Mouse (Mus musculus) 416B (cell line): ENCODE measurements around the gene Gtsf1l.
A peak's percentile ranks its signal among the peaks of the same experiment; 100 is the strongest.

Source experiments
- DNase-seq: peaks from one replicate; pipeline ENCODE4 v3.0.0; 2011; ENCODE audit warnings: low read depth

The Gtsf1l gene

DNA sequence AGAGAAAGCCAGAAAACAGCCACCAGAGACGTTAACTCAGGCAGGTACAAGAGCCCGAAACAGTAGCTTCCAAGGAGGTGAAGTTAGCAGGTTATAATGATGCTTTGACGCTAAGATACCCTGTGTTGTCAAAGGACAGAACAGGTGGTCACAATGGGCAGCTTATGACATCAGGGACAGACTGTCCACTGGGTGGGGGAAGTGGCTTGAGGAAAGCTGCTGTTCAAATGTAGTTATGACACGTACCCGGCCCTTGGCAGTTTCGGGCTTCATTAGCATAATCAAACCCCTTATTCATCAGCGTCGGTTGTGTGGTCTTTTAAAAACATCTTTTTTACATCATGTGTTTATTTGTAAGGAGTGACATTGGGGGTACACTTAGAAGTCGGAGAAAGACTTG is at the start of gene Gtsf1l:
TSS of gene Gtsf1l (minus strand) at position 128 of the 400 bp plus-strand sequence.
- no peak for DNase-seq

DNA sequence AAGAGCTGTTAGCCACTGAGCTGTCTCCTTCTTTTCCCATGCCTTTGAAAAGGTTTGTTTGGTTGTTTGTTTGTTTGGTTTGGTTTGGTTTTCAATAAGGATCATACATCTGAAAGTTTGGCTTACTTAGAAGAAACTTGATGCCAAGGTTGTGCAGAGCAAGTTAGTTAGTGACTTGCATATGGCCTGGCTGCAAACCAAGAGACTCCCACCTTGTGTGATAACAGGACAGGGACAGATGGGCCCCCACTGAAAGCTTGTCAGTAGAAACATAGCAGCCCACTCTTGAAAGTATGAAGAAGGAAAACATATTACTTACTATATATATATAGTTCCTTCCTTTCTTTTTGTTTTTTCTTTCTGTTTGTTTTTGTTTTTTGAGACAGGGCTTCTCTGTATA is 49.3 kb upstream of the Gtsf1l start:
- DNase-seq = no peak

DNA sequence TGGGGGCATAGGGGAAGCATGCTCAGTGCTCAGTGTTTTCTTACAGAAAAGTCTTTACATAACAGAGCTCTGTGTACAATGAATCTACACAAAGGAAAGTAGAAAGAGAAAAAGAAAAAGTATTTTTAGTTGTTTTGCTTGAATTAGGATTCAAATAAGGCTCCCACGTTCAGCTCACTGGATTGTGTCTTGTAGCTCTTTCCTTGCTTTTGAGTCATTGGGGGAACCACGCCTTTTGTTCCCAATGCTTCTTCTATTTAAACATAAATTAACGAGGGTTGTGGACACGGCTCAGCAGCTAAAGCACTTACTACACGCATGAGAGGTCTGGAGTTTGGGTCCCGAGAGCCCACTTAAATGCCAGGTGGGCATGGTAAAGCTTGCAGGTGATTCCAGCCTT is 48.3 kb upstream of the Gtsf1l start:
- no peak for DNase-seq

DNA sequence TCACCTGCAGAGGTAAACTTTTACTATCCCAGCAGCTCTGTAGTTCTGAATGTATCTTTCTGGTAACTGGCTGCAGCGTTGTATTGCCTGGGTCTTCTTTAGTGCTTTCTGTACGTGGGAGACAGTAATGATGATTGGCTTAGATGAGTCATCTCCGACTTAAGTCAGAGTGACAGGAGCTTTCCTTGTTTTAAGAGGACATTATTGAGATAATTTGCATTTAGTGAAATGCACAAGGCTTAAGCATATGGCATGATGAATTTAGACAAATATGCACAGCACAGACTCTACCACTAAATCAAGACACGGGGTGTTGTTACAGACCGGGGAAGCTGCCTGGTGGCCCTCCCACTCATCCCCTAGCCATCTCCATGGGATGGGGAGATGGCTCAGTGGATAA is 44.7 kb upstream of the Gtsf1l start:
- no peak for DNase-seq

DNA sequence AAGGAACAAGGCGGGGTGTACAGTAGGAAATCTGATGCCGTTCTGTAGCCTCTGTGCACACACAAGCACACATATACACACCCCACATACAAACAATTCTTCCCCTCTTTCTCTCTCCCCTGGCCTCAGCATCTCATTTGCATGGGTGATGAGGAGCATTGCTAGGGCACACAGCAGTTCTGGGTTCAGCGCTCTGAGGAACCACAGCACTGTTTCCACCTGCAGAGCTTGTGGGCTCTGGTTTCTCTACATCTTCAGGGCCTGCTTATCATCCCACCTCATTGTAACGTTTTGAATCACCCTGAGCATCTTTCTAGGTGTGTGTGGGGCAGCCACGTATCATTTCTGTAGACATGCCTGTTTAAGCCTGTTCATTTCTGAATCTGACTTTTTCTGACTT is 43.2 kb upstream of the Gtsf1l start:
- no peak for DNase-seq

DNA sequence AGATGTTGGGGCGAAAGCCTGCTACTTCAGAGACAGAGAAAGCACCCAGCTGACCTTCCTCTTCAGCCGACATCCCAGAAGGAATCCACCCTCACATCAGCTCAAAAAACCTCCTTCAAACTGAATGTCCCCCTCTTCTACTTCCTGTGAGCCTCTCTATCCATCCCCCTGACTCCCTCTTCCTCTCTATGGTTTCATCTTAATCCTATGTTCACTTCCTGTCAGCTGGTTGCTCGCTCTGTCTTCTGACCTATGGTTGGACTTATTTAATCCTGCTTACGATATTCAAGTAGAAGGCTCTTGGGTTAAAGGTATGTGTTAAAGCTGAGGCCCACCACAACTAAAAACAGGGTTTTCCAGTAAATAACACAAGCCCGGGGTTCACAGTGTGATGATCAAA is 35.8 kb upstream of the Gtsf1l start:
- DNase-seq = no peak

DNA sequence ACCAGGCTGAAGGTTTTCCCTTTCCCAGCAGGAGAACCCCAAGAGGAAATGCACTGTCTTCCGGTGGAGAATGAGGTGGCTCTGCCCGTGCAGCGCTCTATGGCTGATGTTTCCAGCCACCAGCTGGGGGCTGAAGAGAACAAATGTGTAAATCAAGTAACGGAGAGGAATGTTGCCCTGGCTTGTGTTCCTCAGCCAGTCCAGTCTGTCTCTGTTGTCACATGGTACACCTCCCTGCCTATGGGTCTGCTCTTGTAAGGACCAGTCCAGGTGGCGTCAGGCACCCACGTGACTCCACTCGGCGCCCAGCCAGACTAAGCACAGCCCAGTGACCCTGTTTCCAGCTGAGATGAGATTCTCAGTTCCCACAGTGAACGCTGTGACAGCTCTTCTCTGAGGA is 34.7 kb upstream of the Gtsf1l start:
- DNase-seq = no peak

DNA sequence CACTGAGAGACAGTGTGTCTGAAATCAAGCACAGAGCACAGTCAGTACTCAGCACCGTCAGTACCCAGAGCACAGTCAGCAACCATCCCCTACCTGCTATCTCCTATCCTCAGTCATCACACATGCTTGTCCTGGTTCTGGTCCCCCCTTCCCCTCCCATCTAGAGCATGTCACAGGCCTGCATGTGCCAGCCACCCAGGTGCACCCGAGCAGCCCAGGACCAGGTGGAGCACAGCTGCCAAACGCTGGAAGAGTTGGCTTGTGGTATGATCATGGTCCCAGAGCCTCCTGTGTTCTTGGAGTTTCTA is 33.7 kb upstream of the Gtsf1l start:
- no peak for DNase-seq

DNA sequence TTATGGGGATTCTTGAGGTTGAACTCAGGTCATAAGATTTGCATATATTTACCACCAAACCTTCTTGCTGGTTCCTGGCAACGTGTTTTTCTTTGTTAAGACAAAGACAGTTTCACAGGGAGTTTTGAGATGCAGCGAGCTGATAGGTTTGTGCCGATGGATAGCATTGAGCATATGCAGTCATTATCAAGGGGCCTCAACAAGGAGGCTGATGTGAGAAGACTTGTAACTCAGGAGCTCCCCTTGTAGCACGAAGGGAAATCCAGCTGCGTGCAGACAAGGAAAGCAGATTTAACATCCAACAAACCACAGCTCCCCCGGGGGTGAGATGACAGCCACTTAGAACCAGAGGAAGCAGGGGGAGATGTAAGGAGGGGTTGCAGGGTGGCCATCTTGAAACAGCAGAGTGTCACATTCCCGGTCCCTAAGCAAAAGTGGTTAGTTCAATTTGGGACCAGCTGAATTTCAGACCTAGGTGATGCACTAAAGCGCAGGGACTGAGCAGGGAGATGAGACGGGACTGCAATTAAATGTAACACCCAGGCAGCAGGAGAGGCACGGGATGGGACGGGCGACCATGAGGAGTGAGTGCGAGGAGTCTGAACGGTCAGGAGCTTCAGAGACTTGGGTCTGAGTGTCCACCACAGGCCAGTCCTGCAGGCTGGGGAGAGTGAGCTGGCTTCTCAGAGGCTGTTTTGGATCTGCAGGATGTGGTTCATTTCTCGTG is 33.1 kb upstream of the Gtsf1l start:
- no peak for DNase-seq

DNA sequence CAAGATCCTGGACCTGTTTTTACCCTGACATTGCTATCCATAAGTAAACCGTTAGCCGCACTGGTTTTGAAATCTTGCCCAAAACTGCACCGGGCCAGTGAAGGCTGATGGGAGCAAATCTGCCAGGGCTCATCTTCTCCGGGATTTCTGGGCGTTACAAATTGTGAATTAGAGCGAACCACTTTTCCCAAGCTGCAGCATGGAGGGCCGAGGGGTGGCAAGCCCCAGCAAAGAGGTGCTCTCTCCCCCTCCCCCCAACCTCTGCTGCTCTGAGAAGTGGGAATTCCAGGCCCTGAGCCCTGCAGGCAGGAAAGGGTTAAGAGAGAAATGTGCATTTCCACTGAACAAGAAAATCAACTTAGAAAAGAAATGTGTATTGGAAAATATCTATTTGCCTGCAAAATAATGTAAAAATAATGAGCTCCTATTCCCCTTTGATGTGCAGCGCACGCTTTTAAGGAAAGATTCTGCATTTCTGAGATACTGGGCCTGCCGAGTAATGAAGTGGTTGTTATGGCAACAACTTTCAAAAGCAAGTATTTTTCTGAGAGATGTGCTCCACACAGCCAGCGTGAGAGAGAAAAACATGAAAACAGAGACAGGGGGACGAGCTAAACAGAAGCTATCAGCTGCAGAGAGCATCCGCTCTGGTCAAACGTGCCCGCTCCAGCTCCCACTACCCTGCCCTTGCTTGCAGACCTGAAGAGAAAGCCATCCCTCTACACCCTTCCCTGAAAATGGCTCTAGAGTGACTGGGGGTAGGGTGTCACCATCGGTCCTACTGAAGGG is 24.0 kb upstream of the Gtsf1l start:
- no peak for DNase-seq

DNA sequence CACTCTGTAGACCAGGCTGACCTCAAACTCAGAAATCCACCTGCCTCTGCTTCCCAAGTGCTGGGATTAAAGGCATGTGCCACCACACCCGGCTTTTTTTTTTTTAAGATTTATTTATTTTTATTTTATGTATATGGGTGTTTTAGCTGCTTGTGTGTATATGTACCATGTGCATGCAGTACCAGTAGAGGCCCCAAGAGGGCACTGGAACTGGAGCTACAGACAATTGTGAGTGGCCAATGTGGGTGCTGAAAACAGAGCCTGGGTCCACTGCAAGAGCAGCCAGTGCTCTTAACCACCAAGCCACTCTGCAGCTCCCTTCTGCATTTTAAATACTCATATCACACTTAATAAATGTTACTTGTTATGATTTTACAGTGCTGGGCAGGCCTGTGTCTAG is 23.1 kb upstream of the Gtsf1l start:
- no peak for DNase-seq

DNA sequence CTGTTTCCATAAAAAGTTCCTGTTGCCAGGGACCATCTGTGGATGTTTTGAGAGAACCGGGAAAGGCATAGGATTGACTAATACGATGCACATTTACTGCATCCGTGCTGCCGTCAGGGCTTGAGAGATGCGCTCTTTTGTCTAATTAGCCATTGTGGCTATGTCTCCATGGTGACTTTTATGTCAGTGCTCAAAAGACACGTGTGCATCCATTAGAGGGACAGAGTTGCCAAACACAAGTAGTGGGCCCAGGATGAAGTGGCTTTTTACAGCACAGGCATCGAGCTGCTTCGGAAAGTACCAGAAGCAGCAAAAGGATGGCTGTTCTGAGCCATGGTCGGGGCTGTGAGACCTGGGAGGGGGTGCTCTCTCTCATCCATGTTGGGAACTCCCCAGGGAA is 20.7 kb upstream of the Gtsf1l start:
- no peak for DNase-seq

DNA sequence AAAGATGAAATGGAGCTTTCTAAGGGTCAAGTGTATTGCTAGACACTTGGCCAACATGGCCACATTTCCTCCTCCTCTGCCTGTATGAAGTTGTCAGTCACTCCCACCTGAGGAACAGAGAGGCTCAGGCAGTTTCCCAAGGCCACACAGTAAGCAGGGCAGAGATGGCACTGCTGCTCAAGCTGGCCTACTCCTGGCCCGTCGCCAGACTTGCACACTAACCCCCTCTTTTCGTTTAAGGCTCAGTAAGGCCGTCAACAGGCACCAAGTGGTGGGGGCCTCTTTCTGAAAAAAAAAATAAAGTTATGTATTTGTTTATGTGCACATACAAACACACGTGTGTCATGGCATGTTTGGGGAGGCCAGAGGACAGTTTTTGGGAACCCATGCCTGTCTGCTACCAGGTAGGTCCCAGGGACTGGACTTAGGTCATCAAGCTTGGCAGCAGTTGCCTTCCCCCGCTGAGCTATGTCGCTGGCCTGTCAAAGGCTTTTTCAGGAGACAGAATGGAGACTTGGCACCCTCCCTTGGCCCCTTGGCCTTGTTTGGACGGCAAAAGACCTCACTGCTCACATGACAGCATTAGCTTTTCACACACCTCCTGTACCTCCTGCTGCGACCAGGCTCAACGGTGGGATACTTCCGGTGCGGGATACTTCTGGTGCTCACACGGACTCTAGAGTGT is 16.6 kb upstream of the Gtsf1l start:
- DNase-seq = no peak

DNA sequence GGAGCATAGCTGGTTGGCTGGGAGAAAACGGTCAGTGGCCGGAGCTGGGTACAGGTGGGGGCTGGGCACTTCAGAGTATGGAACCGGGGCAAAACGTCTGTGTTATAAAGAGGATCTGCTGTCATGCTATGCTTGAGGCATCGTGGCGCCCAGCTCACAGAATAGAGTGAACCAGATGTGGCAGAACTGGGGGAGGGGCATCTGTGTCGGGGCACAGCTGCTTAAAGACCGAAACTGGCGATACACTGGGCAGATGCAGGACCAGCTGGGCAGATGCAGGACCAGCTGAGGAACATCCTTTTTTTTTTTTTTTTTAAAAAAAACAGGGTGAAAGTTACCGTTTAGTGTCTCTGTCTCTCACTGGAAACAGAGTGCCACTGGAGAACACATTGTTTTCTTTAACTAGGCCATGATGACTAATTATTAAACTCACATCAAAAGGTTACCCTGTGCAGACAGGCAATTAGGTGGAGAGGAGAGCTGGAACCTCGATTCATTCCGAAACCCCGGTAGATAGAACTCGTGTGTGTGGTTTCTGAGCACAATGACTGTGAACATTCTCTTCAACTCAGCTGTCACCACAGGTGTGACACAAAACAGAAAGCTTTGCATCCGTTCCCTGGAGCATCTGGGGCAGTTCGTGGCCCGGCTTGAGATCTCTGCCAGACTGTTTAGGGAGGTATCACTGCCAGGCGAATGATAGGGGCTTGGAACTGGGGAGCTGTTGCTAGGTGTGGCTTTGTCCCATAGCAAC is 15.4 kb upstream of the Gtsf1l start:
- no peak for DNase-seq

DNA sequence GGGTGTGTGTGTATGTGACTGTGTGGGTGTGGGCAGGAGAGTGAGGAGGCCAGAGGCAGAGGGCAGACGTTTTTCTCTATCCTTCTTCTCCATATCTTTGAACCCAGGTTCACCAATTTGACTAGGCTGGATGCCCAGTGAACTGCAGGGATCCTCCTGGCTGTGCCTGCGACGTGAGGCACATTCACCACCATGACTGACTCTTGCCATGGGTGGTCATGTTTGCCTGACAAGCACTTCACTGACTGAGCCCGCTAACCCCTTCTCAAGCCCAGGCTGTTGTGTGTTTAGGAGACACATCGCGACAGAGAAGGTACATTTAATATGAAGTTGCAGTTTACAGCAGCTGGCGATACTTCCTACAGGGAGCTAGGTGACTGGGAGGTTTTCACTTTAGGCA is 14.6 kb upstream of the Gtsf1l start:
- DNase-seq = no peak

DNA sequence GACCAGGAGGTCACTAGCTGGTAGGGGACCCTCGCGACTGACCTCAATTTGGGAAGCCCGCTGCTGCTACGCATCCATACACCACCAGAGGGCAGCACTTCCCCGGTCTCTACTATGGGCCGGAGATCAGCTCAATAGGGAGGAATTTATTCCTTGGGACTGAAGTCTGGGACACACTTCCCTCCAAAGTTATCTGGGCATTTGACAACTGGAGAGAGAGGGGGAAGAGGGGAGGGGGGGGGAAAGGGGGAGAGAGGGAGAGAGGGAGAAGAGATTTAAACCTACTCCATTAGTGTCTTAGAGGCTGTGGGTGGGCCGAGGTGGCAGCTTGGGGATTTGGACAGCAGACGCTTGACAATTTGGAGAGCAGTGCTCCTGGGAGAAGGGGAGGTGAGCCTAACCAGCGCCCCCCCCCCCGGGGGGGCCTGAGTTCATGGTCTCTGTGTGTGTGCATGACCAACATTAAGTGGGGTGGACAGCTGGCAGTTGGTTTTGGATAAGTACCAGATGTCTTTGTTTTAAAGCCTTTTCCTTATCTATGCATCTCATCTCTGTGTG is 14.1 kb upstream of the Gtsf1l start:
- no peak for DNase-seq

DNA sequence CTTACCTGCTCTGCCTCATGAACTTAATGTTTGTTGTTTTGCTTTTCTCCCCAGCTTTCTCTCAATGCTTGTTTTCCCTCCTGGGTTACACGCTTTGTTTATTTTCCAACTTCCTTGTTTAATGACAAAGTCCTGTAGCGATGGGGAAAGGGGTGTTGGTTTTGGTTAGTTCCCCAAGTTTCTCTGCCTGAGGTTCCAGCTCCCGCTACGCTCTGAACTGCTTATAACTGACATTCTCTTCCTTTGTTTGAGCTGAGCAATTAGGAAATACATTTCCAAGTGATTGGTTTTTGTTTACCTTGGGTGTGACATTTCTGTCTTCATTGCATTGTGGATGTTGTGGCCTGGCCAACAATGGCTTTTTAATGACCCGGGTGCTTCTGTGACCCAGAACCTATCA is 12.9 kb upstream of the Gtsf1l start:
- no peak for DNase-seq

DNA sequence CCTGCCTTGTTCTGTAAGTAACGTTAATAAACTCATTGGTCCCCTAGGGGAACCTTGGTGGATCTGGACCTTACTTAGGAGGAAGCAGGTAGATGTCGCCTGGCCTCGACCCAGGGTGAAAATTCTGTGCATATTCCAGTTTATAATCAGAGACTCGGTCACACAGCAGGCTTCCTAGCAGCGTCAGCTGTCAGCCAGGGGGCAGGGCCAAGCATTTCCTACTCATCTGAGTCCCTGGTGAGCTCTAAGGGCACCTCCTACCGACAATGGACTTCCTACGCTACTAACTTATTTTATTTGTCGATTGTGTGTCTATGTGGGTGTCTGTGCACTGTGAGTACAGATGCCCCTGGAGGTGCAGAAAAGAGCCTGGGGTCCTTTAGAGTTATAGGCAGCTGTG is 12.3 kb upstream of the Gtsf1l start:
- DNase-seq = no peak

DNA sequence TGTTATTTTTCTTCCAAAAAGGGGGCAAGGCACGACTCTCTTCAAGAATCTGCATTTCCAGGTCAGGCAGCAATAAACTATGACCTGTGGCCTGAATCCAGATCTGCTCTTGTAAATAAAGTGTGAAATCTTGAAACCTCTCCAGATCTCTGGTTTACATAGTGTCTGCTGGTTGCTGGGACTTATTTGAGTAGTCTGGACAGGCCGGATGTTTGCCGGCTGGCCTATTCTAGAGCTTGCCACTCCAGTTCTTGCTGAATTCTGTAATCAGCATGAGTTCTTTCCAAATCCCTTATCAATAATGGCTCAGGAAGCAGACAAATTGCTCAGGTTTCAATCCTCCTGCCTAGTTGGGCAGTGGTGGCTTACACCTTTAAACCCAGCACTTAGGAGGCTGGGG is 8.1 kb upstream of the Gtsf1l start:
- no peak for DNase-seq

DNA sequence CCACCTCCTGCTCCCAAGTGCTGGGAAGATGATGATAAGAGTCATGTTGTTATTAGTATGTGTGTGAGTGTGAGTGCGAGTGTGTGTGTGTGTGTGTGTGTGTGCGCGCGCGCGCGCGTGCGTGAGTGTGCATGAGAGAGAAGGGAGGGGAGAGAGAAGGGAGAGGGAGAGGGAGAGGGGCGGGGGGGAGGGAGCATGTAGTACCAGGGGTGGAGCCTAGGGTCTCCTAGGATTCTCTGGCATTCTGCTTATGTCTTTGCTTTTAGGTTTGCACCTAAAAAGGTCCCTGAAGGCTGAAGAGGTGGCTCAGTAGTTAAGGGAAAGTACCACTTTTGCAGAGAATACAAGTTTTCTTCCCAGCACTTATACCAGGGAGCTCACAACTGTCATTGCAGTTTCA is 7.3 kb upstream of the Gtsf1l start:
- no peak for DNase-seq

DNA sequence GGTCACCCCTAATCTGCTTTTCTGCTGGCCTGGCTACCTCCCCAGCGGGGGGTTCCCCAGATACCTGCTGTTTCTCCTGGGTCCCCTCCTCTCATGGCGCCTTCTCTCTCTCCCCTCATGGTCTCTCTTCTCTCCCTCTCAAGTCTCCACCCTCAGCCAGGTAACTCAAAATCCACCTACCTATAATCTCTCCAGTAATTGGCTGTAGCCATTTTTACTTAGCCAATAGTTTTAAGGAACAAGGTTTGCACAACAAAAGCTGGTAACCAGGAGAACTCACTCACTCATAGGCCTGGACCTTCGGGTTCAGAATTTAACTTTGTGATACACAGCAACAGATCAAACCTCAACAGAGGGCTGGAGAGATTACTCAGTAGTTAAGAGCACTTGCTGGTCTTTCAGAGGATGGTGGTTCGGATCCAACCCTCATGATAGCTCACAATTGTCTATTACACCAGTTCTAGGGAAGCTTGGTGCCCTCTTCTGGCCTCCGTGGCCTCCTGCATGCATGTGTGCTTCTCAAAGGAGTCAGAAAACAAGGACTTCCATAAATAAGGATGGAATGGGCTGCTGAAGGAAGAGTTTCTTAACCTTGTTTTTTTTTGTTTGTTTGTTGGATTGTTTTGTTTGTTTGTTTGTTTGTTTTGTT is 1.9 kb upstream of the Gtsf1l start:
- peak; percentile 78 for DNase-seq

DNA sequence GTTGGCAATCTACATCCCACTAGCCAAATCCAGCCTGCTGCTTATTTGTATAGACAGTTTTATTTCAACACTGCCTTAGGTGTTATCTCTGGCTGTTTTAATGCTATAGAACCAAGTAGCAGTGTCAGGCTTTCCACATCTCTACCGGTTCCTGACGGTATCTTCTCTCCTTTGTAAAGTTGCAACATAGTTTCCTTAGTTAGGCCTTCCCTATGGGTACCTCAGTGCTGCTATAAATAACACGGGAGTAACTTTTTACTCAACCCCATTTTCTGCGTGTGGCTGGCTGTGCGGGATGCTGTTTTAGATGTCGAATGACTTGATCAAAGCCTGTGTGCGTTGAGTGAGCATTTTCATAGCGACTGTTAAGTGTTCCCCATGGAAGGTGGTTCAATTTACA is 1.1 kb downstream of the Gtsf1l start:
- peak; percentile 67 for DNase-seq
